Mouse (Mus musculus) G1E (cell line): ENCODE measurements around the gene Atg10.

Source experiments
- CTCF ChIP-seq: IDR thresholded peaks from 2 replicates; pipeline ENCODE4 v1.5.1; 2012; ENCODE audit warnings: low read depth, low read length, inconsistent platforms, mixed read lengths
- GATA1 ChIP-seq: IDR thresholded peaks from 2 replicates; pipeline ENCODE4 v1.6.1; 2012; ENCODE audit warnings: borderline replicate concordance, low read length, inconsistent platforms, mixed read lengths
- GATA2 ChIP-seq: IDR thresholded peaks from 2 replicates; pipeline ENCODE4 v1.6.1; 2012; ENCODE audit warnings: low read depth, low read length, inconsistent platforms, borderline replicate concordance
- POLR2AphosphoS5 ChIP-seq: IDR thresholded peaks from 2 replicates; pipeline ENCODE4 v1.6.1; 2012; ENCODE audit warnings: low read depth, low read length, inconsistent platforms; ENCODE audit not compliant: insufficient replicate concordance
- TAL1 ChIP-seq: conservative IDR thresholded peaks from 2 replicates; pipeline ENCODE4 v1.6.1; 2012; ENCODE audit warnings: low read depth, low read length, inconsistent platforms, mixed read lengths

- no peak for TF ChIP-seq CTCF
- no peak for TF ChIP-seq GATA1
- no peak for TF ChIP-seq TAL1
- TF ChIP-seq GATA2: no peak
- no peak for TF ChIP-seq POLR2AphosphoS5
Observed at GRCm38 (mm10) chr13:90960591-90960990, 263.2 kb downstream of the Atg10 start.
